Mouse (Mus musculus): ENCODE measurements around the gene Sycn. TPM values are rescaled to one million over a fixed set of nuclear protein-coding genes. Genes with fewer than 3 reads are reported as not detected.

Gene Sycn
- polyA plus RNA-seq, 1 experiment from 2014 or later = not detected

DNA sequence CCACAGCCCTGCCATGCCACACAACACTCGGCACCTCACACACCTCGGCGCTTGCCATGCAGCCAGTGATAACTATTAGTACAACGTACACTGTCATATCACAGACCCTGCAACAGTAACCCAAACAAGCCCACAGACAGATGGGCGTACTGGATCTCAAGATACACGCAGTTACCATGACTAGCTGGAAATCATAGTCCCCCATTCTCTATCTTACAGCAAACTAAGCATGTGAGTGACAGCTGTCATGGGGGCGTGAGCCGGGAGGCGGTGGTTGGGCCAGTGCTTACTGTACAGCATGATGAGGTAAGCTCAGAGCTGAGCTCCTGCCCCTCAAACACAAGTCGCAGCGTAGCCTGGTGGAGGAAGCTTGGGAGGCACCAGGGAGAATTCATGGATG is 34.9 kb downstream of the Sycn start:
- WGBS = 94% methylated on average over 11 of the region's 11 CpGs
- ATAC-seq (replicated peaks; ENCODE audit: low FRiP score) = no peak

DNA sequence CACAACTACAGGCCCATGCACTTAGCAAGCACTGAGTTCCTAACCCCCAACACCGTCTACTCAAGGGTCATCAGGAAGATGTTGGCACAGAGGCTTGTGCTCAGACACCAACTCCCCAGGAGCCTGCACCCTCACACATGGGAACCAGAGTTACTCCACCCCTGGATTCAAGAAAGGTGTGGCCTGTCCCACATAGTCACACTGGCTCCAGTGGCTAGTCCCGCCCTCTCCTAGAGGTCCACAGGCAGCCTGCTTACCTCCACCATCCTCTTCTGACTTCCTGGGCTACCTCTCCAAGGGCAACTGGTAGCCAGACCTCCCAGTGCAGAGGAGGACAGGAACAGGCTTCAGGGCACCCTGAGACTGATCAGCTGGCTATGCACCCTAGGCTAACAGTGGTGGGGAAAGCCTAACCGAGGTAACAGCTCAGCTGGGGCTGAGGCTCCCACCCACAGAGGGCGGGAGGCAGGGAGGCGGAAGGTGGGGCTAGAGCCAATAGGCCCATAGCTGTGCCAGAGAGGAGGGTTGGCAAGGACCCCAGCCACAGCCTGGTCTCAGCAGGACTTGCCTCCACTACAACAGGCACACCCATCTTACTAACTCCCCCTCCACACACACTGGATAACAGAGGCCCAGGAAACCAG is 35.7 kb downstream of the Sycn start:
- Histone ChIP-seq H3K36me3 (ENCODE audit: control insufficient read depth, insufficient read depth, low read length) (no peaks in the 10 kb centered on the region), H3K4me1 (replicated peaks; ENCODE audit: control insufficient read depth, insufficient read depth, low read length) (peaks cover 2% of the 10 kb centered on the region; the same call in 1 of the 2 replicates), H3K4me2 (ENCODE audit: low read depth, low read length, severe bottlenecking) (no peak overlapping the region), H3K9ac (ENCODE audit: low read length) (no peak overlapping the region), H3K9me3 (ENCODE audit: control insufficient read depth, low read length) (no peaks in the 10 kb centered on the region), H3K27me3 (ENCODE audit: control insufficient read depth, insufficient read depth, low read length) (no peaks in the 10 kb centered on the region), H3K27ac (ENCODE audit: low read depth, low read length) (no peak overlapping the region), H3K4me3 (ENCODE audit: low read depth, low read length) (no peak overlapping the region)
- DNase-seq (ENCODE audit: low spot score) (no peak), ATAC-seq (replicated peaks; ENCODE audit: low FRiP score) (no peak)
- 75% methylated on average over 5 of the region's 5 CpGs for WGBS

More for the DNA sequence above, 34.9 kb downstream of the Sycn start:
- no peak overlapping the region for H3K9ac ChIP-seq (ENCODE audit: low read length)
- H3K27ac ChIP-seq (ENCODE audit: low read depth, low read length) = no peak overlapping the region
- H3K4me2 ChIP-seq (ENCODE audit: low read depth, low read length, severe bottlenecking) = no peak overlapping the region
- DNase-seq (ENCODE audit: low spot score) = no peak
- H3K4me3 ChIP-seq (ENCODE audit: low read depth, low read length) = no peak overlapping the region
- no peaks in the 10 kb centered on the region for H3K36me3 ChIP-seq (ENCODE audit: control insufficient read depth, insufficient read depth, low read length)
- H3K4me1 ChIP-seq (replicated peaks; ENCODE audit: control insufficient read depth, insufficient read depth, low read length) = peaks cover 2% of the 10 kb centered on the region; the same call in 1 of the 2 replicates
- H3K9me3 ChIP-seq (ENCODE audit: control insufficient read depth, low read length) = no peaks in the 10 kb centered on the region
- H3K27me3 ChIP-seq (ENCODE audit: control insufficient read depth, insufficient read depth, low read length) = no peaks in the 10 kb centered on the region

DNA sequence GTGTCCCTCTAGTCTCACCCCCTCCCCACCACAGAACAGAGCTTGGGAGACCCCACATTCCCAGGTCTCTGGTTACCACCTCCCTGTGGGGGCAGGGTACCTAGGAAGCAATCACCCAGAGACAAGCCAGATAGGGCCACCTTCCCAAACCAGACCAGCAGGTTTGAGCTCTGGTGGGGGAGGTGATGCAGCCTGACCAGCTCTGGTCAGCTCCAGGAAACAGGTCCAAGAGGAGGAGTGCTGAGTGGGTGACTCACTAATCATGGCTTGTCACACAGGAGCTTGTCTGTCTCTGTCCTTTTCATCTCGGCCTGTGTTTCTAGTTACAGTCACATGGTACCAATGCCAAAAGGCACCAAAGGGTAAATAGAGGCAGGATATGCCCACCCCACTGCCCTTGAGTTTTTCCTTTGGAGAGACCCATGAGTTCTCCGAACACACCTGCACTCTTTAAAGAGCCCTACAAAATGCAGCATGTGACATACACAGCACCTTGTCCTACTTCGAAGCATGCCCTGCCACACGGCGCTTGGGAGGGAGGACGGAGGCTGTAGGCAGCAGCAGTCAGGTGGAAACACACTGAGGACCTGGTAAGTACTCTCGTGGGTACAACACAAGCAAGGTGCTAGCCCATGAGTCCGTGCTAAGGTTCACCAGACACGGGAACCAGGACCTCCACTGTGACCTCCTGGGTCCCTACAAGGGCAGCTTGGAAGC is 37.3 kb downstream of the Sycn start:
- DNase-seq (ENCODE audit: low spot score) = no peak
- no peak overlapping the region for H3K9ac ChIP-seq (ENCODE audit: low read length)
- H3K4me3 ChIP-seq (ENCODE audit: low read depth, low read length) = no peak overlapping the region
- no peak overlapping the region for H3K27ac ChIP-seq (ENCODE audit: low read depth, low read length)
- no peaks in the 10 kb centered on the region for H3K36me3 ChIP-seq (ENCODE audit: control insufficient read depth, insufficient read depth, low read length)
- no peak overlapping the region for H3K4me2 ChIP-seq (ENCODE audit: low read depth, low read length, severe bottlenecking)
- no peak for ATAC-seq (replicated peaks; ENCODE audit: low FRiP score)
- H3K9me3 ChIP-seq (ENCODE audit: control insufficient read depth, low read length) = no peaks in the 10 kb centered on the region
- H3K4me1 ChIP-seq (replicated peaks; ENCODE audit: control insufficient read depth, insufficient read depth, low read length) = peaks cover 2% of the 10 kb centered on the region; the same call in 1 of the 2 replicates
- 83% methylated on average over 9 of the region's 9 CpGs for WGBS
- H3K27me3 ChIP-seq (ENCODE audit: control insufficient read depth, insufficient read depth, low read length) = no peaks in the 10 kb centered on the region

DNA sequence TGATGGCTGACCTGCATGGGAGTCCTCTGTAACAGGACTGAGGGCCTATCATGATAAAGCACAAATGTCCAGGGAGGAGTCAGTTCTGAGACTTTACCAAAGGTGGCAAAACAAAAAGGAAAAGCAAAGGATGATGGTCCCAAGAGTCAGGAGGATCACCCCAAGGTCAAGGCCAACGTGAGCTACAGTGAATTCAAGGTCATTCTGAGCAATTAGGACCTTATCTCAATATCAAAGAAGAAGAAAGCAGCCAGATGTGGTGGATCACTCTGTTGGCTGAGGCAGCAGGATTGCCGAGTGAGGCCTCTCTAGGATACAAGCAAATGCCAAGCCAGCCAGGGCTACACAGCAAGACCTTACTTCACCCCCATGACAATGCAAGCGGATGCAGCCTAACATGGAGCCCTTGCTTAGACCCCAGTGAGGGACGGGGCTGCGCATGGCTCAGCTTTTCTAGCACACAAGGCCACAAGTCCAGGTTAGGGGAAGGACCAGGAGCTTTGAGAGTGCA is 37.9 kb downstream of the Sycn start:
- H3K27me3 ChIP-seq (ENCODE audit: control insufficient read depth, insufficient read depth, low read length) = no peaks in the 10 kb centered on the region
- no peaks in the 10 kb centered on the region for H3K9me3 ChIP-seq (ENCODE audit: control insufficient read depth, low read length)
- H3K36me3 ChIP-seq (ENCODE audit: control insufficient read depth, insufficient read depth, low read length) = no peaks in the 10 kb centered on the region
- no peak overlapping the region for H3K4me3 ChIP-seq (ENCODE audit: low read depth, low read length)
- no peak for DNase-seq (ENCODE audit: low spot score)
- no peak overlapping the region for H3K4me2 ChIP-seq (ENCODE audit: low read depth, low read length, severe bottlenecking)
- no peak overlapping the region for H3K27ac ChIP-seq (ENCODE audit: low read depth, low read length)
- H3K9ac ChIP-seq (ENCODE audit: low read length) = no peak overlapping the region
- no peak for ATAC-seq (replicated peaks; ENCODE audit: low FRiP score)
- peaks cover 2% of the 10 kb centered on the region; the same call in 1 of the 2 replicates for H3K4me1 ChIP-seq (replicated peaks; ENCODE audit: control insufficient read depth, insufficient read depth, low read length)
- WGBS = 80% methylated on average over 5 of the region's 5 CpGs

DNA sequence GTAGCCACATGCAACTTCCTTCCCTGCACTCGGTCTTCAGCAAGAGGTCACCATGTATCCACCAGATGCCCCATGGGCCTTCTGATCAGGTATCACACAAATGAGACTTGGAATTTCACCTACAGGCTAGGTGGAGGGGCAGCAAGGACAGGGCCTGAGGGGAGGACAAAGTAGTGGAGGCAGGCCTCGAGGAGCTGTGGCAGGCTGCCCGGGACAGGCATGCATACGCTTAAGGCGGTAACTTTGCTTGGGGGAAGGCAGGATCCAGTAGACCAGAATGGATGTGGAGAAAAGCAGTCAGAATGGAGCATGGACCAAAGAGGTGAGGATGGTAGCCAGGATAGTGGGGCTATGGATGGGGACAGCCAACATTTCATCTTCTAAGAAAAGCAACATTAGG is 39.1 kb downstream of the Sycn start:
- Histone ChIP-seq H3K36me3 (ENCODE audit: control insufficient read depth, insufficient read depth, low read length) (no peaks in the 10 kb centered on the region), H3K9ac (ENCODE audit: low read length) (no peak overlapping the region), H3K27me3 (ENCODE audit: control insufficient read depth, insufficient read depth, low read length) (no peaks in the 10 kb centered on the region), H3K4me1 (replicated peaks; ENCODE audit: control insufficient read depth, insufficient read depth, low read length) (peaks cover 2% of the 10 kb centered on the region; the same call in 1 of the 2 replicates), H3K9me3 (ENCODE audit: control insufficient read depth, low read length) (no peaks in the 10 kb centered on the region), H3K4me2 (ENCODE audit: low read depth, low read length, severe bottlenecking) (no peak overlapping the region), H3K4me3 (ENCODE audit: low read depth, low read length) (no peak overlapping the region), H3K27ac (ENCODE audit: low read depth, low read length) (no peak overlapping the region)
- WGBS = 78% methylated on average over 5 of the region's 5 CpGs
- DNase-seq (ENCODE audit: low spot score) (no peak), ATAC-seq (replicated peaks; ENCODE audit: low FRiP score) (no peak)

DNA sequence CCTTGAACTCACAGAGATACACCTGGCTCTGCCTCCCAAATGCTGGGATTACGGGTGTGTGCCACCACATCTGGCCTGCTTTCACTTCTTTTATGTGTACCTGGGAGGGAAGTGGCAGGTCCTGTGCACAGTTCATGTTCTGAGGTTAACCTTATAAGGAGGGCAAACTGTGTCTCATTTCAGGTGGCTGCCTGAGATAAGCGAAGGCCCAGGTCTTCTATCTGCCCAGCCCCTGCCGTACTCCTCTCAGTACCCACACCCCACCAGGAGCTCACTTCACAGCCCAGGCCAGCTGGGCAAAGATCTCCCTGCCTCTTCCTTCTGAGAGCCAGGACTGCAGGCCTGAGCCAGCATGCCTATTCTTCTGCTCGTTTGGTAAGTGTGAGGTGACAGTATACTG is 41.0 kb downstream of the Sycn start:
- Histone ChIP-seq H3K27me3 (ENCODE audit: control insufficient read depth, insufficient read depth, low read length) (no peaks in the 10 kb centered on the region), H3K4me1 (replicated peaks; ENCODE audit: control insufficient read depth, insufficient read depth, low read length) (peaks cover 3% of the 10 kb centered on the region; the same call in 1 of the 2 replicates)

DNA sequence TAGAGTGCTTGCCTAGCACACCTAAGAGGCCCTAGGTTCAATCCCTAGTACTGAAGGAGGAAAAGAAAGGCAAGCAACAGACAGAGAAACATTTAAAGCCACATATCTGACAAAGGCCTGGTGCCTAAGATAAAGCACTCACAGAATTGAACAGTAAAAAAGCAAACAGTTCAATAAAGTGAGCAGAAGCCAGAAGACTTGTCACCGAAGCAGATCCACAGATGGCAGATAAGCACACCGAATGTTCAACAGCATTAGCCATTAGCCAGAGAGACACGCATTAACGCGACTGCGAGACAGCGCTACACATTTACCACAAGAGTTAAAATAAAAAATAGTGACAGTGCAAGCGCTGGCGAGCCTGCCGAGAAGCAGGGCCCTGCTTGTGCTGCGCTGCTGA is 42.2 kb downstream of the Sycn start:
- no peak overlapping the region for H3K9ac ChIP-seq (ENCODE audit: low read length)
- no peak overlapping the region for H3K4me3 ChIP-seq (ENCODE audit: low read depth, low read length)
- H3K36me3 ChIP-seq (ENCODE audit: control insufficient read depth, insufficient read depth, low read length) = no peaks in the 10 kb centered on the region
- ATAC-seq (replicated peaks; ENCODE audit: low FRiP score) = no peak
- H3K9me3 ChIP-seq (ENCODE audit: control insufficient read depth, low read length) = no peaks in the 10 kb centered on the region
- H3K4me2 ChIP-seq (ENCODE audit: low read depth, low read length, severe bottlenecking) = no peak overlapping the region
- WGBS = 95% methylated on average over 11 of the region's 11 CpGs
- DNase-seq (ENCODE audit: low spot score) = no peak
- peaks cover 5% of the 10 kb centered on the region; the same call in 1 of the 2 replicates for H3K4me1 ChIP-seq (replicated peaks; ENCODE audit: control insufficient read depth, insufficient read depth, low read length)
- H3K27ac ChIP-seq (ENCODE audit: low read depth, low read length) = no peak overlapping the region
- no peaks in the 10 kb centered on the region for H3K27me3 ChIP-seq (ENCODE audit: control insufficient read depth, insufficient read depth, low read length)

More for the DNA sequence above, 41.0 kb downstream of the Sycn start:
- no peaks in the 10 kb centered on the region for H3K36me3 ChIP-seq (ENCODE audit: control insufficient read depth, insufficient read depth, low read length)
- H3K9ac ChIP-seq (ENCODE audit: low read length) = no peak overlapping the region
- DNase-seq (ENCODE audit: low spot score) (no peak), ATAC-seq (replicated peaks; ENCODE audit: low FRiP score) (no peak)
- WGBS = 87% methylated on average over 4 of the region's 4 CpGs
- no peak overlapping the region for H3K4me3 ChIP-seq (ENCODE audit: low read depth, low read length)
- no peak overlapping the region for H3K27ac ChIP-seq (ENCODE audit: low read depth, low read length)
- no peaks in the 10 kb centered on the region for H3K9me3 ChIP-seq (ENCODE audit: control insufficient read depth, low read length)
- no peak overlapping the region for H3K4me2 ChIP-seq (ENCODE audit: low read depth, low read length, severe bottlenecking)

DNA sequence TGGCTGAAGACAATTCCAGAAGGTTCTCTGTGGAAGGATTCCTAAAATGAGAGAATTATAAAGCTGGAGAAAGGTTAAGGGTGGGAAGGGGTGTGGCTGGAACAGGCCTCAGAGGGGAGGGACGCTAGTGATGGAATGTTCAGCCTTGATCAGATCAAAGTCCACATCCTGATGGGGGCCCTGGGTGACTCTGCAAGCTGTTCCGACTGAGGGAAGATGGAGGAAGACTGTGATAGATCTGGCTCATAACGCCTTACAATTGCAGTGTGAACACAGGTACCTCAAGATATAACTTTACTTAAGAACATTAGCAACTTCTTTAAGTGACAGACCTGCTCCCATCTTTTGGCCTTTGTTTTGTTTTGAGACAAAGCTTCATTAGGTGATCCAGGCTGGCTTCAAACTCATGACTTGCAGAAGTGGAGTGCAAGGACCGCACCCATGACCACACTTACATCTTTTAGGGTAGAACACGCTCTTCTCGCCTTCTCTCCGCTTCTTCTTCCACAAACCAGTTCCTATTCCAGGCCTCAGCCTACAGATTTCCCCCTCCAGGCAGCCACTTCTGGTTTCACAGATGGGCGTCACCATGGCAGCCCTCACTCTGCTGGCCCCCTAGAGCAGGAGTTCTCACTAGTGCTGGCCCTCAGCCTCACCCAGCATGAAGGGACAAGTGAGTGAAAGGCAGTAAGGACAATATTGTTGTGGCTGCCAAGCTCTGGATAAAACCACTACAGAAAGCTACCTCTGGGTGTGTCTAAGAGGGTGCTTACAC is 43.1 kb downstream of the Sycn start:
- 80% methylated on average over 8 of the region's 8 CpGs for WGBS
- H3K4me1 ChIP-seq (replicated peaks; ENCODE audit: control insufficient read depth, insufficient read depth, low read length) = peaks cover 5% of the 10 kb centered on the region; the same call in 1 of the 2 replicates
- DNase-seq (ENCODE audit: low spot score) (no peak), ATAC-seq (replicated peaks; ENCODE audit: low FRiP score) (no peak)
- no peak overlapping the region for H3K4me2 ChIP-seq (ENCODE audit: low read depth, low read length, severe bottlenecking)
- H3K9ac ChIP-seq (ENCODE audit: low read length) = no peak overlapping the region
- H3K36me3 ChIP-seq (ENCODE audit: control insufficient read depth, insufficient read depth, low read length) = no peaks in the 10 kb centered on the region
- H3K9me3 ChIP-seq (ENCODE audit: control insufficient read depth, low read length) = no peaks in the 10 kb centered on the region
- no peak overlapping the region for H3K4me3 ChIP-seq (ENCODE audit: low read depth, low read length)
- H3K27me3 ChIP-seq (ENCODE audit: control insufficient read depth, insufficient read depth, low read length) = no peaks in the 10 kb centered on the region
- no peak overlapping the region for H3K27ac ChIP-seq (ENCODE audit: low read depth, low read length)

Data from forebrain, embryonic 11.5 days (tissue).